In genomic region chr4:41665009-41665675, GRCm38 (mm10) we compare ENCODE assay signal across 9 mouse cellular contexts. TPM values are rescaled to one million over a fixed set of nuclear protein-coding genes. Genes with fewer than 3 reads are reported as not detected.
DNase-seq lines count a peak whose midpoint lies in the region; ATAC-seq and TF ChIP-seq lines count a peak whose summit lies in the region.
"Had no signal": no experiment of that assay in that cellular context is flagged by ENCODE, and none has a peak within 500 bp of the region (broad histone marks: within the 10 kb centered on the region; RNA-seq: fewer than 3 reads in every experiment).

No protein-coding gene starts in this region.

- no peak overlapping the region for H3K4me2 ChIP-seq in intestine, embryonic 14.5 days (ENCODE audit: low read length)
- no peak overlapping the region for H3K4me2 ChIP-seq in intestine, postnatal 0 days (replicated peaks; ENCODE audit: low read depth)
- H3K4me2 ChIP-seq in hindbrain, embryonic 11.5 days (replicated peaks; ENCODE audit: low read depth, low read length), result no peak overlapping the region
- H3K4me2 ChIP-seq in midbrain, embryonic 14.5 days (ENCODE audit: low read length), result no peak overlapping the region

- no peak overlapping the region for H3K9ac ChIP-seq in intestine, embryonic 14.5 days (ENCODE audit: low read length)
- no peak overlapping the region for H3K9ac ChIP-seq in intestine, postnatal 0 days (ENCODE audit: low read depth, low read length)
- H3K9ac ChIP-seq in hindbrain, embryonic 11.5 days (ENCODE audit: low read depth, low read length), result peak overlapping the region; percentile 25; the same call in 1 of the 2 replicates
- no peak overlapping the region; the same call in 1 of the 2 replicates for H3K9ac ChIP-seq in midbrain, embryonic 14.5 days (replicated peaks; ENCODE audit: low read length)

- 0 out of 2 replicates have a peak, but pooled peaks have one; percentile 10 for ATAC-seq in intestine, embryonic 14.5 days (replicated peaks; ENCODE audit: low FRiP score, low TSS enrichment, low read depth)
- no peak for ATAC-seq in intestine, postnatal 0 days
- ATAC-seq in hindbrain, embryonic 11.5 days (ENCODE audit: low FRiP score), result no peak
- no peak for ATAC-seq in midbrain, embryonic 14.5 days (ENCODE audit: low FRiP score, low TSS enrichment)
- ATAC-seq in erythroblast, adult 5-6 weeks (replicated peaks; ENCODE audit: low FRiP score, poor library complexity, severe bottlenecking), result no peak
- no peak for ATAC-seq in monocyte, adult 5-6 weeks (replicated peaks; ENCODE audit: insufficient number of reproducible peaks, low FRiP score, low TSS enrichment, poor library complexity, severe bottlenecking)

- DNase-seq in intestine, embryonic 14.5 days (ENCODE audit: low spot score), result no peak
- peak; percentile 71 for DNase-seq in embryo, embryonic 10.5 days (ENCODE audit: low spot score)
- peak; percentile 50 for DNase-seq in hindbrain, embryonic 11.5 days (ENCODE audit: low spot score)
- DNase-seq in midbrain, embryonic 14.5 days, result no peak
- no peak for DNase-seq in layer of hippocampus, adult 9-11 months
- DNase-seq: cerebellum, postnatal 14 days had no signal

- no peak overlapping the region for H3K4me3 ChIP-seq in intestine, embryonic 14.5 days (ENCODE audit: low read depth, low read length)
- no peak overlapping the region for H3K4me3 ChIP-seq in intestine, postnatal 0 days (ENCODE audit: low read depth, low read length)
- H3K4me3 ChIP-seq in hindbrain, embryonic 11.5 days (ENCODE audit: low read depth, low read length), result no peak overlapping the region
- H3K4me3 ChIP-seq in midbrain, embryonic 14.5 days (replicated peaks; ENCODE audit: low read depth, low read length), result no peak overlapping the region

- H3K36me3 ChIP-seq in intestine, embryonic 14.5 days (ENCODE audit: control insufficient read depth, insufficient read depth, low read length), result no peaks in the 10 kb centered on the region
- H3K36me3 ChIP-seq in intestine, postnatal 0 days (ENCODE audit: control insufficient read depth, insufficient read depth), result no peaks in the 10 kb centered on the region
- 0 out of 2 replicates have a peak, but pooled peaks cover under 1% of the 10 kb centered on the region for H3K36me3 ChIP-seq in hindbrain, embryonic 11.5 days (ENCODE audit: control insufficient read depth, insufficient read depth, low read length)
- peaks cover 52% of the 10 kb centered on the region for H3K36me3 ChIP-seq in midbrain, embryonic 14.5 days (ENCODE audit: control insufficient read depth, insufficient read depth, low read length)

- WGBS in intestine, embryonic 14.5 days, result 2% methylated on average over 7 of the region's 8 CpGs
- 13% methylated on average over 6 of the region's 8 CpGs for WGBS in intestine, postnatal 0 days
- 5% methylated on average over 5 of the region's 8 CpGs for whole genome bisulfite sequencing in hindbrain, embryonic 11.5 days
- WGBS in midbrain, embryonic 14.5 days, result 7% methylated on average over 6 of the region's 8 CpGs

- H3K4me1 ChIP-seq in intestine, embryonic 14.5 days (replicated peaks; ENCODE audit: control insufficient read depth, insufficient read depth, low read length), result peaks cover 38% of the 10 kb centered on the region
- H3K4me1 ChIP-seq in intestine, postnatal 0 days (replicated peaks; ENCODE audit: control insufficient read depth, insufficient read depth, low read length), result no peaks in the 10 kb centered on the region
- peaks cover 44% of the 10 kb centered on the region for H3K4me1 ChIP-seq in hindbrain, embryonic 11.5 days (replicated peaks; ENCODE audit: control insufficient read depth, insufficient read depth, low read length)
- H3K4me1 ChIP-seq in midbrain, embryonic 14.5 days (ENCODE audit: control insufficient read depth, insufficient read depth, low read length), result peaks cover 22% of the 10 kb centered on the region

- 0 out of 2 replicates have a peak overlapping the region, but pooled peaks have one; percentile 47 for H3K27ac ChIP-seq in intestine, embryonic 14.5 days (ENCODE audit: low read depth)
- H3K27ac ChIP-seq in intestine, postnatal 0 days (ENCODE audit: low read depth, low read length), result no peak overlapping the region
- H3K27ac ChIP-seq in hindbrain, embryonic 11.5 days (ENCODE audit: low read depth, low read length), result peak overlapping the region; percentile 51; the same call in 1 of the 2 replicates
- H3K27ac ChIP-seq in midbrain, embryonic 14.5 days (replicated peaks; ENCODE audit: low read depth, low read length), result 0 out of 2 replicates have a peak overlapping the region, but pooled peaks have one; percentile 45

- H3K27me3 ChIP-seq in intestine, embryonic 14.5 days (replicated peaks; ENCODE audit: control insufficient read depth, insufficient read depth, low read length), result no peaks in the 10 kb centered on the region
- no peaks in the 10 kb centered on the region for H3K27me3 ChIP-seq in intestine, postnatal 0 days (replicated peaks; ENCODE audit: control insufficient read depth, insufficient read depth, low read length)
- H3K27me3 ChIP-seq in hindbrain, embryonic 11.5 days (ENCODE audit: control insufficient read depth, insufficient read depth, low read length), result no peaks in the 10 kb centered on the region
- H3K27me3 ChIP-seq in midbrain, embryonic 14.5 days (ENCODE audit: control insufficient read depth, insufficient read depth, low read length), result no peaks in the 10 kb centered on the region

- H3K9me3 ChIP-seq in intestine, embryonic 14.5 days (ENCODE audit: control insufficient read depth, low read length), result no peaks in the 10 kb centered on the region
- no peaks in the 10 kb centered on the region for H3K9me3 ChIP-seq in intestine, postnatal 0 days (ENCODE audit: control insufficient read depth)
- H3K9me3 ChIP-seq in hindbrain, embryonic 11.5 days (ENCODE audit: control insufficient read depth, low read length), result no peaks in the 10 kb centered on the region
- H3K9me3 ChIP-seq in midbrain, embryonic 14.5 days (ENCODE audit: control insufficient read depth, low read length), result no peaks in the 10 kb centered on the region

- no peak for TF ChIP-seq CTCF in intestine, postnatal 0 days (IDR thresholded peaks at IDR 0.05; ENCODE audit: low read depth)

RNA-seq across cellular contexts. Expression of gene Enho, which starts 25.0 kb away (rescaled TPM):
- 13.6 and 14.8 TPM in 2 replicates for polyA plus RNA-seq in intestine, embryonic 14.5 days (2014; fragmentation: Nextera tagmentation; extraction: Ambion mirVana)
- 8.5 and 8.6 TPM in 2 replicates for polyA plus RNA-seq in intestine, postnatal 0 days (2015; fragmentation: Nextera tagmentation; extraction: Ambion mirVana)
- 42.4 and 42.7 TPM in 2 replicates for polyA plus RNA-seq in hindbrain, embryonic 11.5 days (2014; fragmentation: Nextera tagmentation; extraction: Ambion mirVana)
- 121 and 154 TPM in 2 replicates for polyA plus RNA-seq in midbrain, embryonic 14.5 days (2014; fragmentation: Nextera tagmentation; extraction: Ambion mirVana)
- total RNA-seq in erythroblast, adult 5-6 weeks (2015; ENCODE audit: low replicate concordance), result not detected in 2 replicates
- not detected in 2 replicates for total RNA-seq in erythroblast, adult 5-6 weeks (2017; ENCODE audit: low replicate concordance)
- 0.49 to 0.75 TPM in 2 of 3 replicates, not detected in the other for total RNA-seq in monocyte, adult 5-6 weeks (2017)

RNA-seq across cellular contexts. Expression of gene Cntfr, which starts 31.7 kb away (rescaled TPM):
- 5.2 and 6.2 TPM in 2 replicates for polyA plus RNA-seq in intestine, embryonic 14.5 days (2014; fragmentation: Nextera tagmentation; extraction: Ambion mirVana)
- 1.9 and 2.8 TPM in 2 replicates for polyA plus RNA-seq in intestine, postnatal 0 days (2015; fragmentation: Nextera tagmentation; extraction: Ambion mirVana)
- polyA plus RNA-seq in hindbrain, embryonic 11.5 days (2014; fragmentation: Nextera tagmentation; extraction: Ambion mirVana), result 27.8 and 29.5 TPM in 2 replicates
- polyA plus RNA-seq in midbrain, embryonic 14.5 days (2014; fragmentation: Nextera tagmentation; extraction: Ambion mirVana), result 23.9 and 46.8 TPM in 2 replicates
- not detected in 2 replicates for total RNA-seq in erythroblast, adult 5-6 weeks (2015; ENCODE audit: low replicate concordance)
- total RNA-seq in erythroblast, adult 5-6 weeks (2017; ENCODE audit: low replicate concordance), result not detected in 2 replicates
- not detected in 3 replicates for total RNA-seq in monocyte, adult 5-6 weeks (2017)

RNA-seq across cellular contexts. Expression of gene Il11ra1, which starts 34.6 kb away (rescaled TPM):
- 130 and 143 TPM in 2 replicates for polyA plus RNA-seq in intestine, embryonic 14.5 days (2014; fragmentation: Nextera tagmentation; extraction: Ambion mirVana)
- polyA plus RNA-seq in intestine, postnatal 0 days (2015; fragmentation: Nextera tagmentation; extraction: Ambion mirVana), result 63.8 and 63.9 TPM in 2 replicates
- 83.7 TPM in 2 replicates for polyA plus RNA-seq in hindbrain, embryonic 11.5 days (2014; fragmentation: Nextera tagmentation; extraction: Ambion mirVana)
- 28.1 and 32.1 TPM in 2 replicates for polyA plus RNA-seq in midbrain, embryonic 14.5 days (2014; fragmentation: Nextera tagmentation; extraction: Ambion mirVana)
- 4.6 and 7.5 TPM in 2 replicates for total RNA-seq in erythroblast, adult 5-6 weeks (2015; ENCODE audit: low replicate concordance)
- 8.2 and 18.1 TPM in 2 replicates for total RNA-seq in erythroblast, adult 5-6 weeks (2017; ENCODE audit: low replicate concordance)
- total RNA-seq in monocyte, adult 5-6 weeks (2017), result 25.4 to 27.9 TPM (median 27.7 TPM) in 3 replicates

RNA-seq across cellular contexts. Expression of gene Rpp25l, which starts 48.2 kb away (rescaled TPM):
- 71.9 and 76.4 TPM in 2 replicates for polyA plus RNA-seq in intestine, embryonic 14.5 days (2014; fragmentation: Nextera tagmentation; extraction: Ambion mirVana)
- 47.4 and 51.3 TPM in 2 replicates for polyA plus RNA-seq in intestine, postnatal 0 days (2015; fragmentation: Nextera tagmentation; extraction: Ambion mirVana)
- polyA plus RNA-seq in hindbrain, embryonic 11.5 days (2014; fragmentation: Nextera tagmentation; extraction: Ambion mirVana), result 80.0 and 84.1 TPM in 2 replicates
- polyA plus RNA-seq in midbrain, embryonic 14.5 days (2014; fragmentation: Nextera tagmentation; extraction: Ambion mirVana), result 62.2 and 64.1 TPM in 2 replicates
- 6.3 and 9.6 TPM in 2 replicates for total RNA-seq in erythroblast, adult 5-6 weeks (2015; ENCODE audit: low replicate concordance)
- total RNA-seq in erythroblast, adult 5-6 weeks (2017; ENCODE audit: low replicate concordance), result 2.5 and 4.7 TPM in 2 replicates
- total RNA-seq in monocyte, adult 5-6 weeks (2017), result 11.6 to 17.4 TPM (median 12.0 TPM) in 3 replicates

RNA-seq across cellular contexts. Expression of gene Dctn3, which starts 57.8 kb away (rescaled TPM):
- polyA plus RNA-seq in intestine, embryonic 14.5 days (2014; fragmentation: Nextera tagmentation; extraction: Ambion mirVana), result 123 and 124 TPM in 2 replicates
- 127 and 144 TPM in 2 replicates for polyA plus RNA-seq in intestine, postnatal 0 days (2015; fragmentation: Nextera tagmentation; extraction: Ambion mirVana)
- 187 and 192 TPM in 2 replicates for polyA plus RNA-seq in hindbrain, embryonic 11.5 days (2014; fragmentation: Nextera tagmentation; extraction: Ambion mirVana)
- 249 and 299 TPM in 2 replicates for polyA plus RNA-seq in midbrain, embryonic 14.5 days (2014; fragmentation: Nextera tagmentation; extraction: Ambion mirVana)
- 22.8 and 26.7 TPM in 2 replicates for total RNA-seq in erythroblast, adult 5-6 weeks (2015; ENCODE audit: low replicate concordance)
- total RNA-seq in erythroblast, adult 5-6 weeks (2017; ENCODE audit: low replicate concordance), result 30.0 and 37.1 TPM in 2 replicates
- 122 to 157 TPM (median 150 TPM) in 3 replicates for total RNA-seq in monocyte, adult 5-6 weeks (2017)

Comparison
In these comparisons a context has a peak if more than half of its experiments do, and no peak if none do; other contexts are left out.
1. DNase-seq: peak in embryo, embryonic 10.5 days (single experiment) and hindbrain, embryonic 11.5 days (single experiment); none in intestine, embryonic 14.5 days (single experiment), midbrain, embryonic 14.5 days (single experiment) and layer of hippocampus, adult 9-11 months (single experiment).